Mouse (Mus musculus) heart, embryonic 14.5 days (tissue): Measurements from ENCODE around the gene Zfp423. TPM values are rescaled to one million over a fixed set of nuclear protein-coding genes. Genes with fewer than 3 reads are reported as not detected.
"Not testable (repeated sequence)": the region's sequence is repeated elsewhere in the genome, so short reads cannot be mapped to it uniquely, and the experiment has no call there.

Experiments
- ATAC-seq: fragments of 200-750 bp; cut with Nextera tagmentation; 2 replicates; pipeline ENCODE4 v1.8.0; 2017; ENCODE audit warnings: low read depth, moderate TSS enrichment; ENCODE audit not compliant: insufficient number of reproducible peaks, insufficient read depth, low FRiP score
- H3K27ac ChIP-seq, 2 experiments: fragments of 200-500 bp in 1 of 2; fragments of 300-500 bp in 1 of 2; sonication (generic) in 1 of 2; replicated peaks in 1 of 2; 2 replicates each; pipeline ENCODE4 v1.5.1; 2012 to 2014; ENCODE audit warnings: low read depth in 2 of 2, low read length in 2 of 2, control low read depth in 1 of 2, mild to moderate bottlenecking in 1 of 2, mixed read lengths in 1 of 2; ENCODE audit not compliant: control insufficient read depth in 1 of 2, insufficient read depth in 1 of 2
- H3K27me3 ChIP-seq: fragments of 300-500 bp; sonication (generic); 2 replicates; pipeline ENCODE4 v1.6.1; 2014; ENCODE audit warnings: mild to moderate bottlenecking, low read length, control low read depth; ENCODE audit not compliant: control insufficient read depth, insufficient read depth
- H3K36me3 ChIP-seq: fragments of 300-500 bp; sonication (generic); 2 replicates; pipeline ENCODE4 v1.6.1; 2014; ENCODE audit warnings: mild to moderate bottlenecking, control low read depth, low read length, mixed read lengths; ENCODE audit not compliant: control insufficient read depth, insufficient read depth
- H3K4me1 ChIP-seq, 2 experiments: fragments of 200-500 bp in 1 of 2; fragments of 300-500 bp in 1 of 2; sonication (generic) in 1 of 2; 2 replicates each; pipeline ENCODE4 v1.6.1; 2012 to 2014; ENCODE audit warnings: low read length in 2 of 2, control low read depth in 1 of 2, mixed read lengths in 1 of 2; ENCODE audit not compliant: control insufficient read depth in 2 of 2, insufficient read depth in 2 of 2
- H3K4me2 ChIP-seq: fragments of 300-500 bp; sonication (generic); 2 replicates; pipeline ENCODE4 v1.6.1; 2014; ENCODE audit warnings: mild to moderate bottlenecking, low read length
- H3K4me3 ChIP-seq, 2 experiments: fragments of 200-500 bp in 1 of 2; fragments of 300-500 bp in 1 of 2; sonication (generic) in 1 of 2; 2 replicates each; pipeline ENCODE4 v1.5.1; 2012 to 2014; ENCODE audit warnings: low read length in 2 of 2, mild to moderate bottlenecking in 2 of 2, control low read depth in 1 of 2, low read depth in 1 of 2, moderate library complexity in 1 of 2; ENCODE audit not compliant: control insufficient read depth in 1 of 2, insufficient read depth in 1 of 2
- H3K9ac ChIP-seq: fragments of 300-500 bp; sonication (generic); 2 replicates; pipeline ENCODE4 v1.6.1; 2014; ENCODE audit warnings: mild to moderate bottlenecking, low read length
- H3K9me3 ChIP-seq: fragments of 300-500 bp; sonication (generic); 2 replicates; pipeline ENCODE4 v1.6.1; 2016; ENCODE audit warnings: low read length, control low read depth; ENCODE audit not compliant: control insufficient read depth
- WGBS: fragments of 180-500 bp; shearing (Covaris S2); extraction: QIAGEN DNeasy Blood & Tissue Kit; methylation state at CpG from one replicate; pipeline ENCODE4 v1.1.7; 2014; 5-methylcytosine and 5-hydroxymethylcytosine counted together
- polyA plus RNA-seq: library from polyadenylated mRNA; unstranded; fragments of >200 nt; fragmentation: Nextera tagmentation; extraction: Ambion mirVana; gene quantifications from 2 replicates; pipeline ENCODE4 v1.2.1, GENCODE M21; 2014

Zfp423 gene
- polyA plus RNA-seq, 1 experiment from 2014 or later, result 5.1 TPM

- no peaks in the 10 kb centered on the region for H3K9me3 ChIP-seq
- no peak overlapping the region for H3K9ac ChIP-seq
- H3K4me1 ChIP-seq, result peaks cover 12 to 17% of the 10 kb centered on the region in 2 experiments
- H3K4me3 ChIP-seq, result no peak overlapping the region
- no peaks in the 10 kb centered on the region for H3K27me3 ChIP-seq
- no peak overlapping the region for H3K4me2 ChIP-seq
- H3K36me3 ChIP-seq, result no peaks in the 10 kb centered on the region
- WGBS, result 67% methylated on average over 5 of the region's 5 CpGs
- no peak for ATAC-seq
- no peak overlapping the region for H3K27ac ChIP-seq
Measured at GRCm38 (mm10) chr8:87848836-87849235, 110.6 kb downstream of the Zfp423 start.

DNA sequence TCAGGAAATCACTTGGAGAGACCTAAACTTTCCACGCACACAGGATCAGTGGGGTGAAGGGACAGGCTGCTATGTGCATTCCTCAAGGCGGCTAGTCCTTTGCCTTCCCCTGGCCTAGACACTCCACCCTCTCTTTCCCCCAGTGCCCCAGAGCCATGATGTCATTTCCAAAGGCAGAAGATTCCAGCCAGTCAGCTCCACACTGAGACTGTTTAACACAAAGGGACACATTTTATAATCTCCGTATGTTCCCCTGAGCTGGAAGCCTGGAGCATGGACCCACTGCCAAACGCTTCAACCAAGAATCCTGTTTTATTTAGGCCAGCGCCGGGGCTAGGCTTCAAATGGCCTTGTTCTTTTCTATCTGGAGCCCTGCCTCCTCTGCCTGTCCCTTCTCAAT is 111.6 kb downstream of the Zfp423 start:
- H3K9me3 ChIP-seq, result no peaks in the 10 kb centered on the region
- peaks cover 12 to 17% of the 10 kb centered on the region in 2 experiments for H3K4me1 ChIP-seq
- H3K27me3 ChIP-seq, result no peaks in the 10 kb centered on the region
- H3K4me2 ChIP-seq, result no peak overlapping the region
- ATAC-seq, result 0 out of 2 replicates have a peak, but pooled peaks have one; percentile 11
- H3K9ac ChIP-seq, result no peak overlapping the region
- peak overlapping the region; percentile 50 to 52 for H3K27ac ChIP-seq
- H3K4me3 ChIP-seq, result no peak overlapping the region
- 36% methylated on average over 6 of the region's 6 CpGs for WGBS
- no peaks in the 10 kb centered on the region for H3K36me3 ChIP-seq

DNA sequence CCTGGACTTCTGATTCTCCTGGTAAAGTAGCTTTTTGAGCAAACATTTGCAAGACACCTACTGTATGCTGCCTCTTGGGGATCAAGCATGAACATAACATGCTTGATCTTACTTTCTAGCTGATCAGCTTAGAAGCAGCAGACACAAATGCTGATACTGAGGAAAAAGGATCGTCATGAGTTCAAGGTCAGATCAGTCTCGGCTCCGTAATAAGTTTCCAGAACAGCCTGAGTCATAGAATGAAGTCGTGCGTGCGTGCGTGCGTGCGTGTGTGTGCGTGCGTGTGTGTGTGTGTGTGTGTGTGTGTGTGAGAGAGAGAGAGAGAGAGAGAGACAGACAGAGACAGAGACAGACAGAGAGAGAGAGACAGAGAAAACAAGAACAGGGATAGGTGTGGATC is 117.3 kb downstream of the Zfp423 start:
- H3K27ac ChIP-seq, H3K9ac ChIP-seq, H3K4me3 ChIP-seq, H3K27me3 ChIP-seq, H3K4me2 ChIP-seq, H3K9me3 ChIP-seq, ATAC-seq, H3K4me1 ChIP-seq, H3K36me3 ChIP-seq: not testable (repeated sequence)
- 87% methylated on average over 11 of the region's 11 CpGs for WGBS

DNA sequence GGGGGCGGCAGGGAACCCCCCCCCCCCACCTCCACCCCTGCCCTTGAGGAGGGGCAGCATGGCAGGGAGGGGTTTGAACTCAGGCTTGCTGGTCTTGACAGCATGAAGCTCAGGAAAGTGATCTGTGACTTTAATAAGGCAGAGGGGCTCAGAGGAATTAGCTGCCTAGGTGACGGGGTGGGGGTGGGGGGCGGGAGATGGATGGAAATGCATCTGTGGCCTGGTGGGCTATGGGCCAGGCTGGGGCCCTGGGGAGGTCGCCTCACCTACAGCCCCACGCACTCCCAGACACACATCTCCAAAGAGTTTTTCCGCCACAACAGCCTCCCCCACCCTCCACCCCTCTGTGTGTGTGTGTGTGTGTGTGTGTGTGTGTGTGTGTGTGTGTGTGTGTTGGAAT is 122.1 kb downstream of the Zfp423 start:
- no peaks in the 10 kb centered on the region for H3K9me3 ChIP-seq
- peak overlapping the region in 1 of 2 experiments; percentile 5; a peak in 1 of 4 replicates for H3K4me3 ChIP-seq
- peak overlapping the region; percentile 58 for H3K4me2 ChIP-seq
- no peaks in the 10 kb centered on the region for H3K27me3 ChIP-seq
- peaks cover 29 to 42% of the 10 kb centered on the region in 2 experiments for H3K4me1 ChIP-seq
- H3K36me3 ChIP-seq, result no peaks in the 10 kb centered on the region
- H3K27ac ChIP-seq, result peak overlapping the region in 1 of 2 experiments; percentile 82; a peak in 2 of 4 replicates
- no peak for ATAC-seq
- peak overlapping the region; percentile 30 for H3K9ac ChIP-seq
- 42% methylated on average over 6 of the region's 6 CpGs for WGBS

DNA sequence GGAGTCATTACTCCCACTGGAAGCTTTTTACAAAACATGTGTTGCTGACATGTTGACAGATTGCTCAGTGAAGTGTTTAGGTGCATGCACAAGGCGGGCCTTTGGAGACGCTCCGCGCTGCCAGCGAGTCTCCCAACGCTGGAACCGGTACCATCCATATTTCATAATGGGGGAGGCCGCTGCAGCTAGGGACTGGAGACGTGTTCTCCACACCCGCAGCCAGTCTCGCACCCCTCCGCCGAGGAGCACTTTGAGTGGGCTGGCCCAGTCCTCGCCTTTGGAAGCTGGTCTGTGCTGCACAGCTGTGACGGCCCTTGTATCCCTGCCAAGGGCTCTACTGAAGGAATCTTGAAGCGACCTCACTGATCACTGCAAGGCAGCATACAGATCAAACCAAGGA is 122.5 kb downstream of the Zfp423 start:
- Histone ChIP-seq H3K27ac (peak overlapping the region in 1 of 2 experiments; percentile 82; a peak in 2 of 4 replicates), H3K4me1 (peaks cover 32 to 45% of the 10 kb centered on the region in 2 experiments), H3K9ac (peak overlapping the region; percentile 30), H3K9me3 (no peaks in the 10 kb centered on the region), H3K36me3 (no peaks in the 10 kb centered on the region), H3K27me3 (no peaks in the 10 kb centered on the region), H3K4me3 (peak overlapping the region in 1 of 2 experiments; percentile 5; a peak in 1 of 4 replicates), H3K4me2 (peak overlapping the region; percentile 58)
- peak; percentile 57; the same call in 1 of the 2 replicates for ATAC-seq
- WGBS, result 15% methylated on average over 16 of the region's 16 CpGs

GRCm38 (mm10) chr8:87835924-87836323 is 123.5 kb downstream of the Zfp423 start:
- H3K9ac ChIP-seq, result no peak overlapping the region
- peak overlapping the region; percentile 58 for H3K4me2 ChIP-seq
- ATAC-seq, result no peak

GRCm38 (mm10) chr8:87835411-87835821 is 124.0 kb downstream of the Zfp423 start:
- Histone ChIP-seq H3K4me3 (no peak overlapping the region; a peak in 1 of 4 replicates), H3K36me3 (no peaks in the 10 kb centered on the region), H3K27me3 (no peaks in the 10 kb centered on the region), H3K9ac (no peak overlapping the region), H3K4me1 (peaks cover 40 to 59% of the 10 kb centered on the region in 2 experiments), H3K27ac (peak overlapping the region; percentile 63 to 82), H3K9me3 (no peaks in the 10 kb centered on the region), H3K4me2 (peak overlapping the region; percentile 58)
- ATAC-seq, result peak; percentile 33; the same call in 1 of the 2 replicates
- 15% methylated on average over 11 of the region's 11 CpGs for WGBS

More at GRCm38 (mm10) chr8:87835924-87836323, 123.5 kb downstream of the Zfp423 start:
- Histone ChIP-seq H3K4me1 (peaks cover 39 to 54% of the 10 kb centered on the region in 2 experiments), H3K9me3 (no peaks in the 10 kb centered on the region), H3K4me3 (no peak overlapping the region), H3K27me3 (no peaks in the 10 kb centered on the region), H3K27ac (peak overlapping the region; percentile 31 to 82), H3K36me3 (no peaks in the 10 kb centered on the region)
- WGBS, result 33% methylated on average over 7 of the region's 7 CpGs

DNA sequence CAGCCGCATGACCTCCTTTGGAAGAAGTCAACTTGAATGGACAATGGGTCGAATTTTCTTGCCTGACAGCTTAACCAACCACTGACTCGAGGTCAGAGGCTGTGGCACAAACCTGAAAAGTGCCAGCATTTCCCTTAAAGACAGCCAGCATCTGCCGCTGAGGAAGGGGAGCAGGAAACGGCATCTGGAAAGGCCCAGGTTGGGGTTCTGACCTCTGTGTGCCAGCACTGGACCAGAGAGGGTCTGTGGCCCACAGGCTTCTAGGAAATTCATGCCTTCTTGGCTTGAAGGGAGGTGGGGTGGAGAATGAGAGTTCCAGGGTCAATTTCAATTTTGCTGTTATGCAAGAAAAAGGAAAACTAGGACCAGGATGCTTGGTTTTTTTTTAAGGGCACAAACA is 124.7 kb downstream of the Zfp423 start:
- no peaks in the 10 kb centered on the region for H3K9me3 ChIP-seq
- ATAC-seq, result no peak
- H3K9ac ChIP-seq, result no peak overlapping the region
- WGBS, result 57% methylated on average over 5 of the region's 5 CpGs
- no peak overlapping the region for H3K4me2 ChIP-seq
- H3K4me3 ChIP-seq, result no peak overlapping the region
- H3K27ac ChIP-seq, result 0 out of 4 replicates have a peak overlapping the region, but pooled peaks of 1 of the 2 experiments have one; percentile 82
- H3K4me1 ChIP-seq, result peaks cover 40 to 60% of the 10 kb centered on the region in 2 experiments
- H3K27me3 ChIP-seq, result no peaks in the 10 kb centered on the region
- no peaks in the 10 kb centered on the region for H3K36me3 ChIP-seq
